Mouse (Mus musculus) forebrain, embryonic 14.5 days (tissue): Measurements from ENCODE around the gene Plcg2. TPM values are rescaled to one million over a fixed set of nuclear protein-coding genes. Genes with fewer than 3 reads are reported as not detected.
A peak's percentile ranks its signal among the peaks of the same experiment; 100 is the strongest.

Source experiments
- ATAC-seq: fragments of 200-750 bp; cut with Nextera tagmentation; 2 replicates; pipeline ENCODE4 v1.8.0; 2017; ENCODE audit warnings: mild to moderate bottlenecking, moderate library complexity
- DNase-seq: peaks from one replicate; pipeline ENCODE4 v3.0.0-alpha.2; 2015; ENCODE audit warnings: low spot score
- H3K27ac ChIP-seq: fragments of 300-500 bp; sonication (generic); 2 replicates; pipeline ENCODE4 v1.5.1; 2014; ENCODE audit warnings: low read depth, mild to moderate bottlenecking, control low read depth, low read length, moderate library complexity
- H3K27me3 ChIP-seq: fragments of 300-500 bp; sonication (generic); replicated peaks from 2 replicates; pipeline ENCODE4 v1.6.1; 2014; ENCODE audit warnings: low read length, control low read depth, mixed read lengths; ENCODE audit not compliant: control insufficient read depth, insufficient read depth
- H3K36me3 ChIP-seq: fragments of 300-500 bp; sonication (generic); 2 replicates; pipeline ENCODE4 v1.6.1; 2014; ENCODE audit warnings: low read length, control low read depth; ENCODE audit not compliant: control insufficient read depth, insufficient read depth
- H3K4me1 ChIP-seq: fragments of 300-500 bp; sonication (generic); 2 replicates; pipeline ENCODE4 v1.6.1; 2014; ENCODE audit warnings: antibody characterized with exemption, low read length, control low read depth; ENCODE audit not compliant: control insufficient read depth, insufficient read depth
- H3K4me2 ChIP-seq: fragments of 300-500 bp; sonication (generic); 2 replicates; pipeline ENCODE4 v1.6.1; 2014; ENCODE audit warnings: mild to moderate bottlenecking, control low read depth, low read length
- H3K4me3 ChIP-seq: fragments of 300-500 bp; sonication (generic); 2 replicates; pipeline ENCODE4 v1.5.1; 2014; ENCODE audit warnings: low read depth, low read length, control low read depth
- H3K9ac ChIP-seq: fragments of 300-500 bp; sonication (generic); 2 replicates; pipeline ENCODE4 v1.6.1; 2014; ENCODE audit warnings: mild to moderate bottlenecking, low read length, control low read depth, moderate library complexity
- H3K9me3 ChIP-seq: fragments of 300-500 bp; sonication (generic); replicated peaks from 2 replicates; pipeline ENCODE4 v1.6.1; 2016; ENCODE audit warnings: low read length, control low read depth, mixed read lengths; ENCODE audit not compliant: control insufficient read depth
- WGBS: fragments of 180-500 bp; shearing (Covaris S2); extraction: QIAGEN DNeasy Blood & Tissue Kit; methylation state at CpG from one replicate; pipeline ENCODE4 v1.1.7; 2014; 5-methylcytosine and 5-hydroxymethylcytosine counted together
- polyA plus RNA-seq: library from polyadenylated mRNA; unstranded; fragments of >200 nt; fragmentation: Nextera tagmentation; extraction: Ambion mirVana; gene quantifications from 2 replicates; pipeline ENCODE4 v1.2.1, GENCODE M21; 2014

Gene Plcg2
- polyA plus RNA-seq, 1 experiment from 2014 or later: 0.58 TPM

GRCm38 (mm10) chr8:117465250-117465649 is 32.8 kb upstream of the Plcg2 start:
- ATAC-seq (peak; percentile 62), DNase-seq (peak; percentile 95)
- Histone ChIP-seq H3K9ac (no peak overlapping the region), H3K36me3 (peaks cover 6% of the 10 kb centered on the region; the same call in 1 of the 2 replicates), H3K27ac (no peak overlapping the region), H3K4me3 (no peak overlapping the region), H3K9me3 (no peaks in the 10 kb centered on the region), H3K27me3 (no peaks in the 10 kb centered on the region), H3K4me2 (no peak overlapping the region), H3K4me1 (peaks cover 3% of the 10 kb centered on the region; the same call in 1 of the 2 replicates)
- 36% methylated on average over 5 of the region's 5 CpGs for WGBS

GRCm38 (mm10) chr8:117467466-117467865 is 30.6 kb upstream of the Plcg2 start:
- H3K9ac ChIP-seq: no peak overlapping the region
- ATAC-seq: no peak
- DNase-seq: no peak
- no peak overlapping the region for H3K4me3 ChIP-seq
- 88% methylated on average over 10 of the region's 10 CpGs for WGBS
- H3K27me3 ChIP-seq: no peaks in the 10 kb centered on the region
- no peaks in the 10 kb centered on the region for H3K36me3 ChIP-seq
- peaks cover 4% of the 10 kb centered on the region; the same call in 1 of the 2 replicates for H3K4me1 ChIP-seq
- H3K9me3 ChIP-seq: no peaks in the 10 kb centered on the region
- no peak overlapping the region for H3K4me2 ChIP-seq
- H3K27ac ChIP-seq: no peak overlapping the region

- Histone ChIP-seq H3K4me2 (peak overlapping the region; percentile 50), H3K27ac (peak overlapping the region; percentile 79), H3K4me1 (peaks cover 4% of the 10 kb centered on the region; the same call in 1 of the 2 replicates), H3K9me3 (no peaks in the 10 kb centered on the region), H3K27me3 (no peaks in the 10 kb centered on the region), H3K4me3 (peak overlapping the region; percentile 21), H3K9ac (peak overlapping the region; percentile 41; the same call in 1 of the 2 replicates), H3K36me3 (no peaks in the 10 kb centered on the region)
- 28% methylated on average over 16 of the region's 16 CpGs for WGBS
- ATAC-seq (peak; percentile 49), DNase-seq (no peak)
These were observed 28.4 kb upstream of the Plcg2 start for GRCm38 (mm10) chr8:117469431-117470341.

GRCm38 (mm10) chr8:117470342-117470781 is 27.7 kb upstream of the Plcg2 start:
- 1% methylated on average over 14 of the region's 14 CpGs for WGBS
- ATAC-seq: peak; percentile 90
- peak overlapping the region; percentile 41; the same call in 1 of the 2 replicates for H3K9ac ChIP-seq

GRCm38 (mm10) chr8:117471174-117471573 is 26.9 kb upstream of the Plcg2 start:
- H3K27ac ChIP-seq: no peak overlapping the region
- DNase-seq: peak; percentile 74
- H3K36me3 ChIP-seq: no peaks in the 10 kb centered on the region
- ATAC-seq: peak; percentile 31; the same call in 1 of the 2 replicates
- 12% methylated on average over 3 of the region's 3 CpGs for WGBS
- no peaks in the 10 kb centered on the region for H3K27me3 ChIP-seq
- no peaks in the 10 kb centered on the region for H3K9me3 ChIP-seq
- H3K9ac ChIP-seq: no peak overlapping the region
- peaks cover 4% of the 10 kb centered on the region; the same call in 1 of the 2 replicates for H3K4me1 ChIP-seq
- no peak overlapping the region for H3K4me2 ChIP-seq
- H3K4me3 ChIP-seq: no peak overlapping the region

More at GRCm38 (mm10) chr8:117470342-117470781, 27.7 kb upstream of the Plcg2 start:
- Histone ChIP-seq H3K9me3 (no peaks in the 10 kb centered on the region), H3K36me3 (no peaks in the 10 kb centered on the region), H3K27ac (peak overlapping the region; percentile 79), H3K4me1 (peaks cover 4% of the 10 kb centered on the region; the same call in 1 of the 2 replicates), H3K27me3 (no peaks in the 10 kb centered on the region), H3K4me3 (peak overlapping the region; percentile 21), H3K4me2 (peak overlapping the region; percentile 50)
- DNase-seq: peak; percentile 93

GRCm38 (mm10) chr8:117471655-117472054 is 26.4 kb upstream of the Plcg2 start:
- no peaks in the 10 kb centered on the region for H3K36me3 ChIP-seq
- no peaks in the 10 kb centered on the region for H3K9me3 ChIP-seq
- H3K4me3 ChIP-seq: no peak overlapping the region
- H3K27ac ChIP-seq: no peak overlapping the region
- WGBS: 78% methylated on average over 9 of the region's 9 CpGs
- no peaks in the 10 kb centered on the region for H3K27me3 ChIP-seq
- H3K4me2 ChIP-seq: no peak overlapping the region
- peaks cover 4% of the 10 kb centered on the region; the same call in 1 of the 2 replicates for H3K4me1 ChIP-seq
- ATAC-seq (no peak), DNase-seq (no peak)
- H3K9ac ChIP-seq: no peak overlapping the region

- H3K36me3 ChIP-seq: no peaks in the 10 kb centered on the region
- no peak overlapping the region for H3K27ac ChIP-seq
- H3K4me2 ChIP-seq: no peak overlapping the region
- H3K9ac ChIP-seq: no peak overlapping the region
- DNase-seq: no peak
- H3K4me1 ChIP-seq: peaks cover 4% of the 10 kb centered on the region; the same call in 1 of the 2 replicates
- ATAC-seq: no peak
- 85% methylated on average over 4 of the region's 4 CpGs for WGBS
- H3K9me3 ChIP-seq: no peaks in the 10 kb centered on the region
- H3K4me3 ChIP-seq: no peak overlapping the region
- no peaks in the 10 kb centered on the region for H3K27me3 ChIP-seq
These were observed 25.8 kb upstream of the Plcg2 start for GRCm38 (mm10) chr8:117472332-117472731.

GRCm38 (mm10) chr8:117474944-117475343 is 23.1 kb upstream of the Plcg2 start:
- Histone ChIP-seq H3K4me2 (no peak overlapping the region), H3K4me3 (no peak overlapping the region), H3K27ac (no peak overlapping the region), H3K9ac (no peak overlapping the region), H3K36me3 (no peaks in the 10 kb centered on the region), H3K9me3 (no peaks in the 10 kb centered on the region), H3K4me1 (peaks cover 4% of the 10 kb centered on the region; the same call in 1 of the 2 replicates), H3K27me3 (no peaks in the 10 kb centered on the region)
- 0% methylated on average over 5 of the region's 5 CpGs for WGBS
- peak; percentile 93 for DNase-seq
- ATAC-seq: peak; percentile 45

- no peak for ATAC-seq
- WGBS: 83% methylated on average over 7 of the region's 7 CpGs
- DNase-seq: no peak
- Histone ChIP-seq H3K9ac (no peak overlapping the region), H3K4me2 (no peak overlapping the region), H3K9me3 (no peaks in the 10 kb centered on the region), H3K27ac (no peak overlapping the region), H3K27me3 (no peaks in the 10 kb centered on the region), H3K36me3 (no peaks in the 10 kb centered on the region), H3K4me3 (no peak overlapping the region), H3K4me1 (no peaks in the 10 kb centered on the region)
These were observed 22.3 kb upstream of the Plcg2 start for GRCm38 (mm10) chr8:117475819-117476218.
